Mouse (Mus musculus): ENCODE measurements around the gene Ttc27. TPM values are rescaled to one million over a fixed set of nuclear protein-coding genes. Genes with fewer than 3 reads are reported as not detected.

The Ttc27 gene
- polyA plus RNA-seq, 1 experiment from 2014 or later: 28.0 TPM

DNA sequence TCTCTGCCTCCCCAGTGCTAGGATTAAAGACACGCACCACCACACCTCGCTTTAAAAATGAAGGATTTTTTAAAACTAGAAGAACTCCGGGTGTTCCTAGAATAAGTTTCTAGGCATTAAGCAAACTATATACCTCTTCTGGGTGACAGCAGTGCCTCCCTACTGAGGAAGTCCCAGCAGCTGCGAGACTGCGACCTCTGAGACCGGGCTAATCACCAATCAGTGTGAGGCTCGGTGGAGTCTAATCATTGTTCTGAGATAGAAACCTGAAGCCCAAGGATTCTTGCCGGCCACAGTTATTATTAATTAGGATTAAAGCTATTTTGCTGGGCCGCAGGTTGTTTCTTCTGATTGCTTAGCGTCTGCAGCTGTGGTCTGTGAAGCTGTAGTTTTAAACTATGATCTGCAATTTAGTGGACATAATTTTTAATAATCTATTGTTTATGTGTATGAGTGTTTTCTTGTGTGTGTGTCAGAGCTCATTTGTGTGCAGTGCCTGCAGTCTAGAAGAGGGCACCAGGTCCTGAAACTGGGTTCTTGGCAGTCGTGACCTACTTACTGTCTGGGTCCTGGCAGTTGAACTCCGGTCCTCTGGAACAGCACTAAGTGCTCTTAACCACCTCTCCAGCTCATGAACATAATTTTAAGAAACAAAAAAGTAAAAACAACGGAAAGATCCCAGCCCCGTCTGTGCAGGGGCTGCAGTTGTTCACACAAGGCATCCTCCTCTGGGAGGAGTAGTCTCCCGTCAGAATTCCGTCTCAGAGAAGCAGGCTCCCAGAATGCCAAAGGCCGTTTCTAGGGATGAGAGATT lies 142.9 kb downstream of the Ttc27 start:
- Histone ChIP-seq H3K4me3 (ENCODE audit: low read depth, low read length) (no peak overlapping the region), H3K27ac (ENCODE audit: low read length) (no peak overlapping the region), H3K4me1 (ENCODE audit: control insufficient read depth, insufficient read depth, low read length) (no peaks in the 10 kb centered on the region), H3K9ac (replicated peaks; ENCODE audit: low read depth, low read length) (no peak overlapping the region), H3K27me3 (ENCODE audit: control insufficient read depth, insufficient read depth, low read length) (no peaks in the 10 kb centered on the region), H3K36me3 (ENCODE audit: control insufficient read depth, insufficient read depth, low read length) (no peaks in the 10 kb centered on the region; the same call in 1 of the 2 replicates), H3K4me2 (replicated peaks; ENCODE audit: low read depth, low read length) (no peak overlapping the region), H3K9me3 (ENCODE audit: control insufficient read depth, low read depth, low read length) (no peaks in the 10 kb centered on the region)
- ATAC-seq (ENCODE audit: insufficient number of reproducible peaks, insufficient read depth, low FRiP score, low read depth): no peak
- 54% methylated on average over 17 of the region's 17 CpGs for WGBS

DNA sequence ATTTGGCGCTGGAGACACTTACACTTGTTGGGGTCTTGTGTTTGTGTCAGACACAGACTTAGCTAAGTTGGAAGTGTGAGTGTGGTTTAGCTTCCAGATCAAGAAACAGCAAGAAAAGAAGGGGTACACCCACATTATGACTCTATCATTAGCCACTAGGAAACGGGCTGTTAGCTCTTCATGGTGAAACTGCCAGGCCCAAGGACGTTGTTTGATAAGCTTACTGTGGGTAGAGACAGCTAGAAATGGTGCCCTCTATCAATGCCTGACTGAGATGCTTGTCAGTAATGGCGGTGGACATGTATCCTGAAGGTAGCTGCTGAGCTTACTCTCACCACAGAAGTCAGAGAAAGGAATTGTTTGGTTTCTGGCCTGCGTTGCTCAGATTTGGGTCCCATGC lies 146.3 kb downstream of the Ttc27 start:
- Histone ChIP-seq H3K4me1 (ENCODE audit: control insufficient read depth, insufficient read depth, low read length) (peaks cover 26% of the 10 kb centered on the region), H3K27ac (ENCODE audit: low read length) (no peak overlapping the region)
- WGBS: 83% methylated on average over 5 of the region's 5 CpGs

DNA sequence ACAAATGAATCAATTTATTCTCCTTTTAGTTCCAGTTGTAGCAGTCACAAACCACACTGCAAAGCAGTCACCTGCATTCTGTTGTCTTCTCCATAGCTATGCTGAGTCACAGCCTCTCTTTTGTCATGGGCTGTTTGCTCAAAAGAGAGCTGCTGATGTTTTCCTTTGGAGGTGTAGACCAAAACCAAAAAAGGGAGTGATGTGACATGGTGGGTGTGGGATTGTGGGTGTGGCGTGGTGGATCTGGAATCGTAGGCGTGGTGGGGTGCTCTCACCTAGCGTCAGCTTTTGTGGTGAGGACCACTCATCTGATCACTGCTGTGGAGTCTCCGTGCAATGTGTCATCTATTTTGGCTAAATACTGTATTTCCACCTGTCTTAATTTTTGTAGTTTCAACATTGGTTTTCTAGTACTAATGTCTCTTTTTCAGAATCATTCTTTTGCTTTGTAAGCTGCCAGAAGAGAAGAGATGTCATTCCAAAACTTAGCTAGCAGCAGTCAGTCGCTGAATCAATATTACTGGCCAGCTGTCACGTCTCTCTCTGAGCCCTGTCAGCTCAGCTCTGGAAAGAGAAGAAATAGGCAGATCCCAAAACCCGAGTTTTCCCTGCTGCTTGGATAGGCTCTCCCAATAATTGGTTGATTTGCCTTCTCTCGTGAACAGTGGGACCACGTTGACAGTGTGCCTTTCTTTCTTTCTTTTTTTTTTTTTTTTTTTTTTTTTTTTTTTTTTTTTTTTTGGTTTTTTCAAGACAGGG lies 147.4 kb downstream of the Ttc27 start:
- H3K27me3 ChIP-seq (ENCODE audit: control insufficient read depth, insufficient read depth, low read length): no peaks in the 10 kb centered on the region
- 61% methylated on average over 10 of the region's 10 CpGs for WGBS
- H3K4me1 ChIP-seq (ENCODE audit: control insufficient read depth, insufficient read depth, low read length): peaks cover 31% of the 10 kb centered on the region
- no peak overlapping the region for H3K4me2 ChIP-seq (replicated peaks; ENCODE audit: low read depth, low read length)
- no peak overlapping the region for H3K4me3 ChIP-seq (ENCODE audit: low read depth, low read length)
- H3K9ac ChIP-seq (replicated peaks; ENCODE audit: low read depth, low read length): no peak overlapping the region
- H3K27ac ChIP-seq (ENCODE audit: low read length): no peak overlapping the region
- ATAC-seq (ENCODE audit: insufficient number of reproducible peaks, insufficient read depth, low FRiP score, low read depth): no peak
- no peaks in the 10 kb centered on the region; the same call in 1 of the 2 replicates for H3K36me3 ChIP-seq (ENCODE audit: control insufficient read depth, insufficient read depth, low read length)
- no peaks in the 10 kb centered on the region for H3K9me3 ChIP-seq (ENCODE audit: control insufficient read depth, low read depth, low read length)

More for the DNA sequence above, 146.3 kb downstream of the Ttc27 start:
- H3K9me3 ChIP-seq (ENCODE audit: control insufficient read depth, low read depth, low read length): no peaks in the 10 kb centered on the region
- H3K4me2 ChIP-seq (replicated peaks; ENCODE audit: low read depth, low read length): no peak overlapping the region
- H3K36me3 ChIP-seq (ENCODE audit: control insufficient read depth, insufficient read depth, low read length): no peaks in the 10 kb centered on the region; the same call in 1 of the 2 replicates
- no peak overlapping the region for H3K9ac ChIP-seq (replicated peaks; ENCODE audit: low read depth, low read length)
- ATAC-seq (ENCODE audit: insufficient number of reproducible peaks, insufficient read depth, low FRiP score, low read depth): no peak
- H3K27me3 ChIP-seq (ENCODE audit: control insufficient read depth, insufficient read depth, low read length): no peaks in the 10 kb centered on the region
- no peak overlapping the region for H3K4me3 ChIP-seq (ENCODE audit: low read depth, low read length)

DNA sequence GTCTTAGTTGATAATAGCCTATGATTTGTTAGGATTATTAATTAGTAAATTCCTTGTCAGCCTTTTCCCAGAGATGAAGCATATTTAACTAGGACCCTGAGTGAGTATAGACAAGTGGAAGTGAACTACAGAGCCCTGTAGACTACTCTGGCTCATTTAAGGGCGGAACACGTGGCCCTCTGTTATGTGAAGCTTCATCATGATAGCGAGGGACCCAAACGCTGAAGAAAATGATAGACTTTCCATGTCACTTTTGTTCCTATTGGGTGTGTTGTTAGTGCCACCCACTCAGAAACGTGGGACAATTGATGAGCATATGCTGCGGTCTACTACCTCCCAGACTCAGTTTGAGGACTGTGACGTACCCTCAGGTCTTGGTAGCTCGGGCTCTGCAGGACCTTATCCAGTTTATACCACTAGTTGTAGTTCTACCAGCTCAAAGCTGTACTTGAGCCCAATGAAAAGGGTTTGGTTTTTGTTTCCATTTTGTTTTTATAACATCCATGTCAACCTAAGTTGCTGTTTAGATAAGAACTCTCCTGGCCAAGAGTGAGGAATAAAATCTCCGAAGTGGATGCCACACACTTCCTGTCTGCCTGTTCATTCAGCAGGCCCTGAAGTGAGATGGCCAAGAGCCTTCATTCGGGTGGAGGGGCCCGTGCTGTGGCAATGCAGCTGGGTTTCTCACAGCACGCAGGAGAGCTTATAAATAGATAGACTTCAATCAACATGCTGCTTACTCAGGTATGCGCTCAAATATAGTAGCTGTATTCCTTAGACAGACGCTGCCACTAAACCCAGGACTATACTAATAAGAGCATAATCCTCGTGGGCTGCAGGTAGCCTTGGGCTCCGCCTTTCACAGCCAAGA lies 148.4 kb downstream of the Ttc27 start:
- H3K4me2 ChIP-seq (replicated peaks; ENCODE audit: low read depth, low read length): no peak overlapping the region
- no peaks in the 10 kb centered on the region; the same call in 1 of the 2 replicates for H3K36me3 ChIP-seq (ENCODE audit: control insufficient read depth, insufficient read depth, low read length)
- H3K27ac ChIP-seq (ENCODE audit: low read length): peak overlapping the region; percentile 30; the same call in 1 of the 2 replicates
- no peaks in the 10 kb centered on the region for H3K9me3 ChIP-seq (ENCODE audit: control insufficient read depth, low read depth, low read length)
- ATAC-seq (ENCODE audit: insufficient number of reproducible peaks, insufficient read depth, low FRiP score, low read depth): no peak
- no peak overlapping the region for H3K4me3 ChIP-seq (ENCODE audit: low read depth, low read length)
- 75% methylated on average over 16 of the region's 16 CpGs for WGBS
- H3K9ac ChIP-seq (replicated peaks; ENCODE audit: low read depth, low read length): no peak overlapping the region
- peaks cover 39% of the 10 kb centered on the region for H3K4me1 ChIP-seq (ENCODE audit: control insufficient read depth, insufficient read depth, low read length)
- no peaks in the 10 kb centered on the region for H3K27me3 ChIP-seq (ENCODE audit: control insufficient read depth, insufficient read depth, low read length)

DNA sequence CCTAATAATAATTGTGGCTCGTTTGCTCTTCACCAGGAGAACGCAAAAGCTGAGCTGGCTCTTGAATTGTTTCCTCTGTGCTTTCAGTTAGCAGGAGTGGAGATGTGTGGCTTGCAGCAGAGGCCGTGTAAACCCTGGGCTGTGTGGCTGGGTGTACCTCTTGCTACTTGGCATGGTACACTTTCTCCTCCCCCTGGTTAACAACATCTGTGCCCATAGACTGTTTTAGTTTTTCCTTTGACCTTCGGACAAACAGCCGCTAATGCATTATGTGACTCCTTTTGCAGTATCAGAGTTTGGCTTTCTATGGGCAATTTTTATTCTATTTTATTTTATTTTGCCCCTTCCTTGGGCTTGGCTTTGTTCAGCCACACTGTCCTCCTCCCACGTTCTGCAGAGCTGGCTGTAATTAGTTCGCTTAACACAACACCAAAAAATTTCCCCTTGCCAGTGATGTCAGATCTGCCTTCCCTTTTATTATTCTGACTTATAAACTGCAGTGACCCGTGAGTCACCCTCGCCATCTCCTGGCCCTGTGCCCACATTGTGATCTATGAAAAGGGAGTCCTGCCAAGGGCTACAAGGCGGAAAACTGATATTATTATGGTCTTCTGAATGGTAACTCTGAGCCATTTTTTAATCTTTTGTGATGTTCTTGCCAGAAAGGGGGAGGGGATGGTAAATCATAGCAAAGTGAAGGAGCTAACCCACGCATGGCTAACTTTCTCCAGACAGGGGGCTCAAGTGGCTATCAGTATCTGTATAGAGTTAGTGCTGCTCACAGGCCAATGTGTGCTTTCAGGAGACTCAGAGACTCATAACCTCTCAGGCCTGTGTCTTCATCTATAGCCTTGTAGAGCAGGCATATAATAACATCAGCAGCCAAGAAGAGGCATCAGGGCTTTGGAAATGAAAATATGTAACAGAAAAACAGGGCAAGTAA lies 149.3 kb downstream of the Ttc27 start:
- H3K4me3 ChIP-seq (ENCODE audit: low read depth, low read length): no peak overlapping the region
- peak overlapping the region; percentile 30; the same call in 1 of the 2 replicates for H3K27ac ChIP-seq (ENCODE audit: low read length)
- no peaks in the 10 kb centered on the region for H3K9me3 ChIP-seq (ENCODE audit: control insufficient read depth, low read depth, low read length)
- H3K9ac ChIP-seq (replicated peaks; ENCODE audit: low read depth, low read length): no peak overlapping the region
- no peaks in the 10 kb centered on the region; the same call in 1 of the 2 replicates for H3K36me3 ChIP-seq (ENCODE audit: control insufficient read depth, insufficient read depth, low read length)
- ATAC-seq (ENCODE audit: insufficient number of reproducible peaks, insufficient read depth, low FRiP score, low read depth): peak; percentile 43
- H3K4me1 ChIP-seq (ENCODE audit: control insufficient read depth, insufficient read depth, low read length): peaks cover 40% of the 10 kb centered on the region
- 30% methylated on average over 11 of the region's 11 CpGs for WGBS
- no peaks in the 10 kb centered on the region for H3K27me3 ChIP-seq (ENCODE audit: control insufficient read depth, insufficient read depth, low read length)
- H3K4me2 ChIP-seq (replicated peaks; ENCODE audit: low read depth, low read length): no peak overlapping the region

DNA sequence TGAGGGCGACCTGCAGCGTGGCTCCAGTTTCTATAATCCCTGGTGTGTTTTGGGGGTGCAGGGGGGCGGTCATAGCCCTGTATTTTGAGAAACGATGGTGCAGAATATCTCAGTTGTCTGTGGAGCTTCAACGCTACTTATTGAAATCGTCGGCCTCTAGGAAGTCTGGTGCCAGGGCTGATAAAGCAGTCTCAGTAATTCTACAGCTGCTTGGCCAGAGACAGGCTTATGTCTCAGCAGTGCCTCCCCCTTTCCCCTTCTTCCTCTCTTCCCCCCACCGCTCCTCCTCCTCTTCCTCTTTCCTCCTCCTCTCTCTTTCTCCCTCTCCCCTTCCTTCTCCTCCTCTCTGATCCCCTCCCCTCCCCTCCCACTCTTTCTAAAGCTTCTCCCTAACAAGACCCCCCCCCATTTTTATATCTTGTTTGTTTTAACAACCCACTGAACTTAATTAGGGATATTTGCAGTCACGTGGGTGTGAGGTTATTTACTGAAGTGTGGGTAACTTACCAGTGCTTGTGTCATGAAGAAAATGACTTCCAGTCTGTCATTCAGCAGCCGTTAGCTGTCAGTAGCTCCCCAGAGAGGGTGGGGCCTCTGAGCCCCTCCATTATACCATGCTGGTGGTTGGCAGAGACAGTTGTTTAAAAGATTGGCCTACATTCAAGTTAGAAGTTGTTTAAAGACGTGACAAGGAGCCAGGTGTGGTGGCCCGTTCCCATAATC lies 150.8 kb downstream of the Ttc27 start:
- H3K27ac ChIP-seq (ENCODE audit: low read length): peak overlapping the region; percentile 74; the same call in 1 of the 2 replicates
- no peaks in the 10 kb centered on the region for H3K36me3 ChIP-seq (ENCODE audit: control insufficient read depth, insufficient read depth, low read length)
- H3K4me2 ChIP-seq (replicated peaks; ENCODE audit: low read depth, low read length): no peak overlapping the region
- H3K4me3 ChIP-seq (ENCODE audit: low read depth, low read length): no peak overlapping the region
- no peak overlapping the region for H3K9ac ChIP-seq (replicated peaks; ENCODE audit: low read depth, low read length)
- H3K9me3 ChIP-seq (ENCODE audit: control insufficient read depth, low read depth, low read length): no peaks in the 10 kb centered on the region
- no peak for ATAC-seq (ENCODE audit: insufficient number of reproducible peaks, insufficient read depth, low FRiP score, low read depth)
- WGBS: 53% methylated on average over 12 of the region's 12 CpGs
- peaks cover 40% of the 10 kb centered on the region for H3K4me1 ChIP-seq (ENCODE audit: control insufficient read depth, insufficient read depth, low read length)
- no peaks in the 10 kb centered on the region for H3K27me3 ChIP-seq (ENCODE audit: control insufficient read depth, insufficient read depth, low read length)

DNA sequence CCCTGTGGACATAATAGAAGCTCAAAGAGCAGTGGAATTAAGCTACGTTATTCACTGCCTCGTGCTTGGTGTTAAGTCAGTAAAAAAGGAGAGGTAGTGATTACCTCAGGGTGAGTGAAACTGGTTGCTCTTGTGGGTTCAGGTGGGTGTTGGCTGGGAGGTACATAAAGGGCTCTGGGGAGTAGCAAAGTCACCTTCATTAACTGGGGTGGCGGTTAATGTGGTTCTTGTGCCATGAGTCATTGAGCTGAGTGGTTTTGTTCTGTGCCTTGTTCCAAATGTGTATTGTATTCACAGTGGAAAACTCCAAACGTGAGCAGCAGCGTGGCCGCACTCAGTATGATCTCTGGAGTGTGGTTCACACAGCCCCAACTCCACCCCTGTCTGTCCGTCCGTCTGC lies 152.0 kb downstream of the Ttc27 start:
- Histone ChIP-seq H3K4me3 (ENCODE audit: low read depth, low read length) (no peak overlapping the region), H3K36me3 (ENCODE audit: control insufficient read depth, insufficient read depth, low read length) (no peaks in the 10 kb centered on the region), H3K9me3 (ENCODE audit: control insufficient read depth, low read depth, low read length) (no peaks in the 10 kb centered on the region), H3K4me2 (replicated peaks; ENCODE audit: low read depth, low read length) (no peak overlapping the region), H3K27ac (ENCODE audit: low read length) (peak overlapping the region; percentile 74), H3K27me3 (ENCODE audit: control insufficient read depth, insufficient read depth, low read length) (no peaks in the 10 kb centered on the region), H3K4me1 (ENCODE audit: control insufficient read depth, insufficient read depth, low read length) (peaks cover 40% of the 10 kb centered on the region), H3K9ac (replicated peaks; ENCODE audit: low read depth, low read length) (no peak overlapping the region)
- WGBS: 72% methylated on average over 8 of the region's 8 CpGs
- peak; percentile 84 for ATAC-seq (ENCODE audit: insufficient number of reproducible peaks, insufficient read depth, low FRiP score, low read depth)
